Mouse (Mus musculus): Measurements from ENCODE around the gene Nkx2-5.

Gene Nkx2-5

DNA sequence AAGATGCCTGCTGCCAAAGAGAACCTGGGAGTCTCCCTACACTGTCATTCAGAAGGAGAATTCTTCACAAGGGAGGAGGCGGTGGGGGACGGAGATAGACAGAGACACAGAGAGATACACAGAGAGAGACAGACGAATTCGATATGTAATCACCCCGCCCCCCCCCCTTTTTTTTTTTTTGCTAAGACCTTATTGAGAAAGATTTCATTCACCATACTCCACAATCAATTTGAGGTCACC lies at the start of gene Nkx2-5:
TSS of gene Nkx2-5 (minus strand) at position 101 of the 240 bp plus-strand sequence.
- no peak for DNase-seq (ENCODE audit: low spot score in 2 of 2)

DNA sequence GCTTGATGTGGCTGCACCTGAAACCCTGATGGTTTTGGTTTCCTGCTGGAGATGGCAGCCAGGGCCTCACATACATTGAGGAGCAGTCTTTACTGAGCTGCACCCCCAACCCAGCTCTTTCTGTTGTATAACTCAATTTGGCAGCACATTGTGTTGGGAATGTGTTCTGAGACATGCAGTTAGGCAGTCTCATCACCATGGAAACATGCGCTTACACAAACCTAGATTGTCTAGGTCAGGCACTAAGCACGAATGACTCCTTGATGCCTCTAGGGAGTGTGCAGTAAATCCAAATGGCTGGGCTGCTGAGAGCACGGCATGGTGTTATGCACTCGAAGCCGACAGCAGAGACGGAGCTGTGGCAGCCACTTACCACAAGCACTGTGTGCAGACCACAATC lies 49.5 kb upstream of the Nkx2-5 start:
- no peak for DNase-seq (ENCODE audit: low spot score in 2 of 2)

DNA sequence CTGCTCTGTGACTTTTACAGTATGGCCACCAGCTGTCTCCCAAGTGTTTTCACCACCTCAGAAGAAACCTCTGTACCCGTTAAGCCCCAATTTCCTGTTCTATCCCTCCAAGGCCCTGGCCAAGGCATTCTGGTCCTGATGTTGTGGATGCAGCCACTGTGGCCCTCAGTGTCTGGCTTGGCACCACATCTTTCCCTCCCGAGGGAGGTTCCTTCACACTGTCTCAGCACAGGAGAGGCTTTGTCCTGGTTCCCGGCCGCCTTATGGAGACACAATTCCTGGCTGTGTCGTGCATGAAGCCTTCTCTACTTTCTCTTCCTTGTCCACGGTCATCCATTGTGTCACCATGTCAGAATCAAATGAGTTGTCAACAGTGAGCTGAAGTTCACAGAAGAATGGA lies 48.7 kb upstream of the Nkx2-5 start:
- no peak for DNase-seq (ENCODE audit: low spot score in 2 of 2)

DNA sequence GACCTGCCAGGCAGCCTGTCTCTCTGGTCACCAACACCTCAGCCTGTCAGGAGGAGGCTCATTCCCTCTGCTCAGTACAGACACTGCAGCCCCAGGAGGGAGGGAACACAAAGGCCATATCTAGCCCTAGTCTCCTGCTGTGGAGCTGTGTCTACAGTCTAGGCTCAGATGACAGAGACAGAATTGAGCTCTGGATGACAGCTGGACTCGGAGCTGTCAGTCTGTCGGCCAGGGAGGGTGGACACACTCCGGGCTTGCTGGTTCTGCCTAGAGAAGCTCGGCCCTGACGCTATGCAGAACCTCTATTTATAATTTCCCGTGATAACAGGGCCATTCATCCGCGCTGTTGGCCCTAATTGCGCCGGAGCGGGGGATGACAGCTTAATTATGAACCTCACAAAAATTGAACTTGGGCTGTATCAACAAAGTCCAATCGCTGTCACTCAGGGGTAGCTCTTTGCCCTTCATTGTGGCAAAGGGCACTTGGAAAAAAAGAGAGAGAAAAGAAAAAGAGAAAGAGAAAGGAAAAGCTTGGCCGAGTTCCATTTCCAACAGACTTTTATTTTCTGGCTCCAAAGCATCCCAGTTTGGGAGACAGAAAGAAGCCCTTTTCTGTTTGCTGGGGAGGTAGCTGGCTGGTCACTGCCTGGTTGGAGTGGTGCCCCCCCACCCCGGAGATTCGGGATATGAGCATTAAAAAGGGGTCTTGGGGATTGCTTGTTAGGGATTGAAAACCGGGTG lies 48.0 kb upstream of the Nkx2-5 start:
- no peak for DNase-seq (ENCODE audit: low spot score in 2 of 2)

DNA sequence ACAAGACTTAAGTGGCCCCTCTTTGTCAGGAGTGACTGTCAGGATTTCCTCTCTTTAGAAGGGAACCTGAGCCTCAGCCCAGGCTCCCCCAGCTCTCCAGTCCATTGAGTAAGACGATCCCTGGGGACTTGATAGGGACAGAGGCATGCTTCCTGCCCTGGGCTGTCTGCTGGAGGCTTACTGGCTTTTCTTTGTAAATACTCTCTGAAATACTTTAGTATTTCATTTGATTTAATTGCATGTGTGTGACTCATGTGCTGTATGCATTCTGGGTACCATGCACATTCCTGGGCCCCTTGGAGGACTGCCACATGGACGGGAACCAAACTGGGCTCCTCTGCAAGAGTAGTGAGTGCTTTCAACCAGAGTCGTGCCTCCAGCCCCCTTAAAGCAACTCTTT lies 43.1 kb upstream of the Nkx2-5 start:
- no peak for DNase-seq (ENCODE audit: low spot score in 2 of 2)

DNA sequence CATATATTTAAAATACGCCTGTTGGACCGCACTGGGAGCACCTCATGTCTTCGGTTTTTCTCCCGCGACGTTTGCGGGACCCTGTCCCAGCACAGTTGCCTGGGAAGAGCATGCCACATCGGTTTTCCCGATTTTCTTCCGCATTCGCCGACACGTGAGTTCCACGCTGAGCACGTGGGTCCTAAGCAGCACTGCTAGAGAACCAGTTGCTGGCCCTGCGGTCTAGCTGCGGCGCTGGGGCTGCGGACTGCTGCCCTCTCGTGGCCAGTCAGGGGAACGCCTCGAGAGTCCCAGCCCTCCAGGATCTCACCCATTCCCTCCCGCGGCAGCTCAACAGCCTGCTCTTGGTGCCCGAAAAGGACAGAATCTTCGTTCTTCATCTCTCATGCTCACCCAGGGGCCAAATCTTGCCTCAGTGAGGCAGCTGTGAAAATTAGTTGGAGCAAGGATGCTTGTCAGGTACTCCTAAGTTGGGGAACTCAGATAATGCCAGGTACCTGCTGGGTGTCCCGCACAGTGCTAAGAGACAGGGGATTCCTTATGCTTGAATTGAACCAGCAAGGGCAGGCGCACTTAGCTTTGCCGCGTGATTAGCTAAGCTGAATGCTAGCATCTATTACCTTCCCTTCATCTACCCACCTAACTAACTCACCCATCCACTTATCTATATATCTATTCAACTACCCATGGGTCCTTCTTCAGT lies 41.4 kb upstream of the Nkx2-5 start:
- peak; percentile 72 to 77 for DNase-seq (ENCODE audit: low spot score in 2 of 2)

DNA sequence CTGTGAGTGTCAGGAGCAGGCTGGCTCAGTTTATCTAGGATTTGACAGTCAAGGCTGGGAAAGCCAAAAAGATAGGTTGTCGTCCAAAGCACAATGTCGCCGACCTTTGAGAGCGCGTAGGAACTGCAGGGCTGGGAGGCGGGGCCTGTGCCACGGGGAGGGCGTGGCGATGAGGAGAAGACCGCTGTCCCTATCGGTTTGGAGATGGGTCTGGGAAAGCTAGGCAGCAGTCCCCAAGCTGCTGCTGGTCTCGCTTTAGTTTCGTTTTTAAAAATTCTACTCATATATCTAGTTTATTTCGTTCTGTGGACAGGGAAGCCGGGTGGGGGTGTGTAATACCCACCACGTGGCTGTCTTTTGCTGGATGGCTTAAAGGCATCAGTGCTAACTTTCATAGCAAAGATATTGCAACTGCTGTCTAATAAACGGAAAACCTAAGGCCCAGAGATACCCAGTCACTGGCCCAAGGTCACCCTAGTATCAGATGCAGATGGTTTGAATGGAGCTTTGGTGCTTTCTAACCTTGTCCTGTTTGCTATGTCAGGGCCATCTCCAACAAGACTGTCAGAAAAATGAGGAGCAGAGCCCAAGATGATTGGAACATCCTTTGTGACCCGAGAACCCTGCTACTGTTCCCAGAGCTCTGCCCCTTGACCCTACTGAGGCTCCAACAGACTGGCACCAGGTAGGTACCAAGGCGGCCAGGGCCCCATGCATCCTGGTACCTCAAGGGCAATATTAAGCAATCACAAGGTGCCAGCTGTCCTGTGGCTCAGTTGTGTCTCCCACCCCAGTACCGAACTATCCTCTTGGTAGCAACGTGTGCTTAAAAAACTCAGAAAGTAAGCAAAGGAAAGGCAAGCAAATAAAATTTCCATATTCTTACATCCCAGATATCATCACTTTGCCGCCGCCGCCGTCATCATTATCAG lies 40.5 kb upstream of the Nkx2-5 start:
- peak; percentile 73 to 76 for DNase-seq (ENCODE audit: low spot score in 2 of 2)

DNA sequence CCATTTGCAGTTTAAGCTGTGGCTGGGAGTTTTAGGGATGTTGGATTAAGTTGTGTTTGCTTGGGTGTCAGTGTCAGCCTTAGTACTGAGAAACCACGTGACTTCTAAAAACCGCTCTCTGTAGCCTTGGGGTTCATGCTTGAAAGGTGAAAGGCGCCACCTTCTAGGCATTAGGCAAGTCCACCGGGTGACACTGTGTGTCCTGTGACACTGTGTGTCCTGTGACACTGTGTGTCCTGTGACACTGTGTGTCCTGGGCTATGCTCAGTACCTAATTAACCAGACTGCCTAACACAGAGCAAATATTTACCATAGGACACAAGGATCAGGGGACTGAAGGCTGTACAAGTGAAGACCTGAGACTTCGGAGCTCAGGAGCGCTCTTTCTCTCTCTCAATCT lies 38.8 kb upstream of the Nkx2-5 start:
- DNase-seq (ENCODE audit: low spot score in 2 of 2): no peak

DNA sequence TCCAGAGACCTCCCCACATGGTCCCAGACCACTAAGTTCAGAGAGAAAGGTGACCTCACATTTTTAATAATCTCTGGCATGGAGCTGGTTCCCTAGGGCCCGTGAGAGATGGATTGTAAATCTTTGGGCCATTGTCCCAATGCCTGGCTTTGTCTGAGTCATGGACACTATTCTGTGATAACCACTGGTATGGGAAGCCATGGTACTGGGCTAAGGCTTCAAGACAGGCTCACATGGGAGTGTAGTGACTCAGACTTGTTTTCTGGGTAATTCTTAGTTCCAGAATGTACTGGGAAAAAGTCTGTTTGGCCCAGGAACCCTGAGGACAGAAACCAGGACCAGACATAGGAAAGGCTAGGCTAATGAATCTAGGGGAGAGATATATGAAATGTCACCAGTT lies 37.9 kb upstream of the Nkx2-5 start:
- DNase-seq (ENCODE audit: low spot score in 2 of 2): no peak

DNA sequence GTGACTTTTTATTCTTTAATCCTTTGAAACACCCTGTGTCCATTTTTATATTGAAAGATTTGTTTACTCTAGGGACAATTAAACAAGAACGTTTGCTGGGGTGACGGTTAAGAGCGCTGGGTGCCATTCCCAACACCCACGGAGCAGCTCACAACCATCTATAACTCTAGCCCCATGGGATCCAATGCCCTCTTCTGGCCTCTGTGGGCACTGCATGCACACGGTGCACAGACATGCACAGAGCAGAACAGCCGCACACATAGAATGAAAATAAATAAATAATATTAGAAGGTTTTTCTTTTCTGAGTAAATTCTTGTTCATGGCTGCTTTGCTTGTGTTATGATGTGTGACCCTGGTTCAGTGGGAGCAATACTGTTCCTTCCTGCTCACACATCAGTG lies 34.4 kb upstream of the Nkx2-5 start:
- no peak for DNase-seq (ENCODE audit: low spot score in 2 of 2)

DNA sequence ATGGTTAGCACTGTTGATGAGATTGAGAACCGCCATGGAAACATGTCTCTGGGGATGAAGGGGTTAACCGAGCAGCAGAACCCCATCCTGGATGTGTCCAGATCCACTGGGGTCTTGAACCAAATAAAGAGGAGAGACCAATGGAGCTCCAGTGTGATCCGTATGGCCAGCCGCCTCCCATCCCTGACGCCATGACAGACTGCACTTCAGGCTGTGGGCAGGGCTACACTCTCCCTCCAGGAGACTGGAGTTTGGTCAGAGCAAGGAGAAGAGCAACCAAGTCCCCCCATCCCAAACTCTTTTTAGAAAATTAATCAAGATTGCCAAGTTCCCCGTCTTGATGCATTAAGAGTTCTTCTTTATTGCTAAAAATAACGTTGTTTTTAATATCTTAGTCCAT lies 33.1 kb upstream of the Nkx2-5 start:
- DNase-seq (ENCODE audit: low spot score in 2 of 2): no peak

DNA sequence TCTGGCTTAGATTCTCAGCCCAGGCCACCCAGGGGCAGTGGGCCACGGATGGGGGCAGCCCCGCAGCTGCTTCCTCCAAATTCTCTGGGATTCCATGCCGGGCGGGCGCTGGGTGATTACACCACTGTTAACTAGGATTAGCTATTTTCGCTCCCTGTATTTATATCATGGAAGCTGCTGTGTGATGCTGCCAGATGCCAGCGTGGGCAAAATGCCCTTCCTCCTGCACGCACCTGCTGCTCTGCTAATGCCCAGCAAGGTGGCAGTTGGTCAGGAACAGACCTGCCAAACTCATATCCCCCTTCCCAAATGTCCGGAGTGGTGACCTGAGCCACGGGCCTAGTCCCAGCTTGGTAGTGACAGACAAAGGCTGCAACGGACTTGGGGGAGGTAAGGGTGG lies 29.7 kb upstream of the Nkx2-5 start:
- no peak for DNase-seq (ENCODE audit: low spot score in 2 of 2)

DNA sequence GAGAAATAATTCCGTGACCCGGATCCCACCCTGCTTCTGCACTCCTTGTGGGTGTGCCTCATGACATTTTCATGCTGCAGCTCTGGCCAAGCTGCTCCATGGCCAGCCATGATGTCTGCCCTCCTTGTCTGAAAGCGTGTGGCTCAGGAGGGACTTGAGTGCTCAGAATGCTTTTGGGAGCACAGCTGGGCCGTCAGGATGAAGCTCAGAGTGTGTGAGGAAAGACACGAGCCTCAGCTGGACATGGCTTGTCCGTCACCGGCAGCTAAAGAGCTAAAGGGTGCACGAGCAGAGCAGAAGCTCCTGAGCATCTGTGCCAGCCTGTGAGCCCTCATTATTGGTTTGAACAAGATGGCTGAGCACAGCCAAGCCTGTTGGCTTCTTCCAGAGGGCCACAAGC lies 28.7 kb upstream of the Nkx2-5 start:
- DNase-seq (ENCODE audit: low spot score in 2 of 2): no peak

DNA sequence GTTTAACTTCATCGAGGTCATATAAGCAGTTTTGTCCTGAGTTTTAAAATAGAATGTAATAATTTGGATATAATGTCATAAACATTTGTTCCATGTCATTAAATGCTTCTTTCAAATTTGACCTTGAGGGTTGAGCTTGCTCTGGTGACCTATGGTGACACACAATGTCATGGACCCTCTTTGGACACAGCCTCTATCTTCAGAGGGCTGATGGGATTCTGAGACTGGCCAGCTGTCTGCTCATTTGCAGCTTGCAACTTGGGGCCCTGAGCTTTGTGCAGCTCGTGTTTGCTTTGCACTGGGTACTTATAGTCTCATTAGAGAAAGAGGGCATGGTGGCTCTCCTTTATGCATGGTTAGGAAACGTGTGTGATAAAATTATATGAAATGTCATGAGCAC lies 28.1 kb upstream of the Nkx2-5 start:
- no peak for DNase-seq (ENCODE audit: low spot score in 2 of 2)

DNA sequence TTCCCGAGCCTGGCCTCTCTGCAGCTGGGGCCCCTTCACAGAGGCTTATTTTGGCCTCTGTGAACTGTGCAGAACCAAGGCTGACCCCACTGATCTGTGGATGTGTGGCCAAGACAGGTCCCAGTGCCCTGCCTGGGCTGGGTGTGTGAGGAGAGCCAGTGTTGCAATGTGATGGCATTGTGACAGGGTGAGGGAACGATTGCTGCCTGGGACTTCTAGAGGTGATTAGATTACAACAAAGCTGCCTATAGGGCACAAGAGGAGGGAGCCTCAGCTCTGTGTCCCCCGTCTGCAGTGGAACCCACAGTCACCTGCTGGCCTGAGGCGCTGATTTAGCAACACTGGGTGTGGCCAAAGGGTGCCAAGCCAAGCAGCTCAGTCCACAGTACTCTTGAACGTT lies 23.9 kb upstream of the Nkx2-5 start:
- no peak for DNase-seq (ENCODE audit: low spot score in 2 of 2)

DNA sequence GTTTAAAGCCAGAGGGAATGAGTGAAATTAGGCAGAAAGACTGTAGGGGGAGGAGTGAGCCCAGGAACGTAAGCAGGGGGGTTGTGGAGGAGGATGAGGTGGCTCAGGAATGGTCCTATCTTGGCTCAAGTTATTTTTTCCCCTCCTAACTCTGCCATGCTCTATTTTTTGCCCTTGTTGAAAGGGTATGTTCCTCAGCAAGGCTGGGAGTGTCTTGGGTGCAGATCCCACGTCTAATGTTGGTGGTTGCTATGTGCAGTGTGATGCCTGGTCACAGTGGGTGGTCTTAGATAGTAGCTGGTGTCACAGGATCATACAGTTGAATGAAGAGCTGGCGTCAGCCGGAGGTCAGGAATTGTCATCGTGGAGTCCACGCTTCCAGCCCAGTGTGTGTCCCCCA lies 20.3 kb upstream of the Nkx2-5 start:
- no peak for DNase-seq (ENCODE audit: low spot score in 2 of 2)

DNA sequence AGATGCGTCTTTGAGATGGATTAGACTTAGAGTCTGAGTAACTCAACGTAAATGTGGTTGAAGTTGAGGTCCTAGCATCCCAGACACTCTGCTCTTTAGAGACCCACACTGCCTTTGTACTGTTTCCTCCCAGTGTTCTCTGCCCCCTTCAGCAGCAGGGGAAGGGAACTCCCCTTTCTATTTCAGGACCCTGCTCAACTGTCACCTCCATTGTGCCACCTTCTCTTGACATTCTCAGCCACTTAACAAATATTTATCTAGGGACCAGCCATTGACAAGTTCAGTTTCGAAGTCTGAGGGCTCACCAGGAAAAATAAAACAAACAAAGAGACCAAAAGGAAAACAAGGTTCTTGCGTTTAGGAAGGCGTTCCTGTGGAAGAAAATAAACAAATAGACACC lies 19.5 kb upstream of the Nkx2-5 start:
- DNase-seq (ENCODE audit: low spot score in 2 of 2): no peak

DNA sequence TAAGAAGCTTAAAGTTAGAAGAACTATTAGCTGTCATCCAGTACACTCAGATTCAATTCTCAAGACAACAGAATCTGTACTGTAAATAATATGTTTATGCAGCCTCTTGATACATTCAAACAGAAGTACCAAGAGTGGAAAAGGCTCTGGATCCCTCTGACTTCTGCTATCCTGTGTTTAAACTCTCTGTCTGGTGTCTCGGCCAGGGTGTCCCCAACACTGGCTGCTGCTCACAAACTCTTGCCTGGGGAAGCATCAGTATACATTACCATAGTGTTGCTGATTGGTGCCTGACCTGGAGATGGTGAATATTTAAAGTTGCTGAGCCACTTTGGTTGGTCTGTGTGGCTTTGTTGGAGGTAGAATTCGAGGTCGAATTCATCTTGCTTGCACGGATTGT lies 17.0 kb upstream of the Nkx2-5 start:
- no peak for DNase-seq (ENCODE audit: low spot score in 2 of 2)

DNA sequence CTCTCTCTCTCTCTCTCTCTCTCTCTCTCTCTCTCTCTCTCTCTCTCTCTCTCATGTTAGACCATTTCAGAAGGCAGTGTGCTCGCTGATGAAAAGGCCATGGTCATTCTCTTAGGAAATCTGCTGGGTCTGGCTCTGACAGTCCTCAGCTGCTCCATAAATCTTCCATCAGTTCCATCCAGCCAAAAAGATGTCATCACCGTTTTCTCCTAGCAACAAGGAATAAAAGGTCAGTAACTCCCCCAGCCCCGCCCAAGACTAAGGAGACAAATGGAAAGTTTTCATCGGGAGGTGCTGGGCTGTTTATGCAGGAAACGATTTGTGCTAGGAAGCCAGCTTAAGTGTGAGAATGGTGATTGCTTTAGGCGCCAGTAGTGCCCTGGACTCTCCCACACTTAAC lies 16.6 kb upstream of the Nkx2-5 start:
- no peak for DNase-seq (ENCODE audit: low spot score in 2 of 2)

DNA sequence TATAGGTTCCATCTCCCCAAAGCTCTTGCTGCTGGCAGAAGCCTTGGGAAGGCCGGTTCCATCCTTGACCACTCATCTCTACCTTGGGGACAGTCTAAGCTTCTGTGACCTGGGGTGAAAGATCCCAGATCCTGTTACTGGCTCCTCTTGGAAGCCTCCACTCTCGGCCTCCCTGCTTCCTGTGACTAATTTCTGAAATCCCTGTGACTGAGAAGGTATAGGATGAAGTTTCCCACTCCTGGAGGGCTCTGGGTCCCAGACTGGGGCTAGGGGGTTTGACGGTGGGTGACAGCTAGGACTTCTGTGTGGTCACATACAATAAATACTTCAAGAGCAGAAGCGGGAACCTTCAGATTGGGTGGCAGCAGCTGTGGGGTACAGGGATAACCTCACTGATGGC lies 16.1 kb upstream of the Nkx2-5 start:
- no peak for DNase-seq (ENCODE audit: low spot score in 2 of 2)

DNA sequence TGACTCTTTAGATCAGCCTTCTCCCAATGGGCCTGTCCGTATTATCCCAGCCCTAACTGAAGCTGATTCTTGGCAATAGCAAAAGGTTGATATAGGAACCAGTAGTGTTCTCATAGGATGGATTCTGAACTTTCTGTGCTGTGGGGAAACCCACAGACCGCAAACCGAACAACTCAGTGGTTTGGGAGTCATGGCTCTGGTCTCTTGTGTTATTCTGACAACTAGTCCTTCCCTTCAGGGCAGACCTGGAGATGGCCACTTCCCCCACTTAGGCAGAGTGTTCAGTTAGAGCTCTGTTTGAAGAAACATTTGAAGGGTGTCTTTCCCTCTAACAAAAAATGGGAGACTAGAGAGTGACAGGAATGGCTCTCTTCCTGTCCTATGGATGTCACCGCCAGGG lies 7.5 kb upstream of the Nkx2-5 start:
- DNase-seq (ENCODE audit: low spot score in 2 of 2): no peak

DNA sequence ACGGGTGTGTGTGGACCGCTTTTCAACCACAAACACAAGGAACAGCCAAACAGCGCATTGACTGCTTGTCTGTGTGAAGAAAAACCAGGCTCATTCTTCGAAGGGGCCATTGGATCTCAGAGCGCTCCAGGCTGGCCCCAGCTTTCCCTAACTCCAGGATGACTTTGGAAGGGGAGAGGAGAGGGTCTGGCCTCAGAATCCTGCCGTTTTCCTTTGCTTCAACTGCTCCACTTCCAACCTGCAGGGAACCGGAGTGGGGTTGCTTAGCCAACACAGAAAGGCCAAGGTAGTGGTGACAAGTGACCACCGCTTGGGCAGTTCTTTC lies 6.3 kb upstream of the Nkx2-5 start:
- DNase-seq (ENCODE audit: low spot score in 2 of 2): no peak
